Mouse (Mus musculus) limb, embryonic 14.5 days (tissue): Measurements from ENCODE around the gene Ncln. TPM values are rescaled to one million over a fixed set of nuclear protein-coding genes. Genes with fewer than 3 reads are reported as not detected.

Experiments used
- ATAC-seq: fragments of 200-750 bp; cut with Nextera tagmentation; 2 replicates; pipeline ENCODE4 v1.8.0; 2017; ENCODE audit warnings: low read depth, moderate number of reproducible peaks, moderate TSS enrichment; ENCODE audit not compliant: low FRiP score
- DNase-seq: peaks from one replicate; pipeline ENCODE4 v3.0.0-alpha.2; 2015; ENCODE audit warnings: low spot score
- H3K27ac ChIP-seq: fragments of 300-500 bp; sonication (generic); replicated peaks from 2 replicates; pipeline ENCODE4 v1.5.1; 2014; ENCODE audit warnings: low read depth, mild to moderate bottlenecking, low read length, moderate library complexity, mixed read lengths
- H3K27me3 ChIP-seq: fragments of 300-500 bp; sonication (generic); 2 replicates; pipeline ENCODE4 v1.6.1; 2014; ENCODE audit warnings: low read length, mixed read lengths; ENCODE audit not compliant: control insufficient read depth, insufficient read depth
- H3K36me3 ChIP-seq: fragments of 300-500 bp; sonication (generic); 2 replicates; pipeline ENCODE4 v1.6.1; 2014; ENCODE audit warnings: mild to moderate bottlenecking, low read length, moderate library complexity, mixed read lengths; ENCODE audit not compliant: control insufficient read depth, insufficient read depth
- H3K4me1 ChIP-seq: fragments of 300-500 bp; sonication (generic); 2 replicates; pipeline ENCODE4 v1.6.1; 2014; ENCODE audit warnings: antibody characterized with exemption, low read length, mixed read lengths; ENCODE audit not compliant: control insufficient read depth, insufficient read depth
- H3K4me2 ChIP-seq: fragments of 300-500 bp; sonication (generic); replicated peaks from 2 replicates; pipeline ENCODE4 v1.6.1; 2014; ENCODE audit warnings: low read depth, mild to moderate bottlenecking, low read length, moderate library complexity; ENCODE audit not compliant: severe bottlenecking
- H3K4me3 ChIP-seq: fragments of 300-500 bp; sonication (generic); replicated peaks from 2 replicates; pipeline ENCODE4 v1.5.1; 2014; ENCODE audit warnings: low read length
- H3K9ac ChIP-seq: fragments of 300-500 bp; sonication (generic); 2 replicates; pipeline ENCODE4 v1.6.1; 2014; ENCODE audit warnings: mild to moderate bottlenecking, low read depth, low read length, moderate library complexity; ENCODE audit not compliant: severe bottlenecking
- H3K9me3 ChIP-seq: fragments of 300-500 bp; sonication (generic); 2 replicates; pipeline ENCODE4 v1.6.1; 2016; ENCODE audit warnings: low read length; ENCODE audit not compliant: control insufficient read depth
- POLR2A ChIP-seq: fragments of 200-500 bp; IDR thresholded peaks from 2 replicates; pipeline ENCODE4 v1.8.0; 2012; ENCODE audit warnings: inconsistent platforms, mild to moderate bottlenecking, moderate library complexity, borderline replicate concordance; ENCODE audit not compliant: insufficient read depth, insufficient read length; ENCODE audit errors: extremely low read depth
- WGBS: fragments of 180-500 bp; shearing (Covaris S2); extraction: QIAGEN DNeasy Blood & Tissue Kit; methylation state at CpG from one replicate; pipeline ENCODE4 v1.1.7; 2014; 5-methylcytosine and 5-hydroxymethylcytosine counted together
- polyA plus RNA-seq, 2 experiments: library from polyadenylated mRNA; depleted of rRNA in 1 of 2; stranded (reverse) in 1 of 2; unstranded in 1 of 2; fragments of >200 nt; fragmentation: Nextera tagmentation in 1 of 2; extraction: Ambion mirVana in 1 of 2; gene quantifications; 2 replicates each; pipeline versions ENCODE4 v1.2.1 to v1.2.3; 2012 to 2014

The Ncln gene
- polyA plus RNA-seq, 2 experiments, result 76.4 to 218 TPM

- Histone ChIP-seq H3K4me3 (peak overlapping the region; percentile 93; the same call in 1 of the 2 replicates), H3K4me2 (peak overlapping the region; percentile 94), H3K4me1 (peaks cover 17% of the 10 kb centered on the region), H3K27ac (no peak overlapping the region), H3K27me3 (no peaks in the 10 kb centered on the region), H3K36me3 (peaks cover 13% of the 10 kb centered on the region; the same call in 1 of the 2 replicates), H3K9ac (peak overlapping the region; percentile 90), H3K9me3 (no peaks in the 10 kb centered on the region)
- TF ChIP-seq POLR2A, result no peak
- ATAC-seq (no peak), DNase-seq (no peak)
- 71% methylated on average over 7 of the region's 7 CpGs for WGBS
Observed at GRCm38 (mm10) chr10:81542727-81543460, 46.7 kb upstream of the Ncln start.

- no peak for DNase-seq
- 90% methylated on average over 10 of the region's 10 CpGs for WGBS
- H3K36me3 ChIP-seq, result peaks cover 13% of the 10 kb centered on the region; the same call in 1 of the 2 replicates
- no peak overlapping the region for H3K4me2 ChIP-seq
- no peak for TF ChIP-seq POLR2A
- H3K4me1 ChIP-seq, result peaks cover 17% of the 10 kb centered on the region
- no peak for ATAC-seq
- H3K4me3 ChIP-seq, result no peak overlapping the region
- 0 out of 2 replicates have a peak overlapping the region, but pooled peaks have one; percentile 90 for H3K9ac ChIP-seq
- H3K27me3 ChIP-seq, result no peaks in the 10 kb centered on the region
- no peak overlapping the region for H3K27ac ChIP-seq
- no peaks in the 10 kb centered on the region for H3K9me3 ChIP-seq
Observed at GRCm38 (mm10) chr10:81541803-81542202, 45.6 kb upstream of the Ncln start.

DNA sequence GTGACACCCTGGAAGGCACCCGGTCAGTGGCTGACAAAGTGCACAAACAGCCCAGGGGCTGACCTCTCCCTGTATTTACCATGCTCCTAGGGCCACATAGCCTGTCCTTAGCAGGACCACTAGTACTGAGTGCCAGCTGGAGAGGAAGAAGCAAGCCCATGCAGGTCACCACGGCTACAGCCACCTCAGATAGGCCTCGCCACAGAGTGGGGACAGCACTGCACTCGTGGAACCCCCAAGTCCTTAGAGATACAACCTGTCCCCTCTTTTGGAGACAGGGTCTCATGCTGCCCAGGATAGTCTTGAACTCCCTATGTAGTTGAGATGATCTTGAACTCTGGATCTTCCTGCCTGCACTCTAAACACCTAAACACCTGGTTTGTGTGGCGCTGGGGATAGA lies 45.2 kb upstream of the Ncln start:
- WGBS, result 94% methylated on average over 5 of the region's 5 CpGs
- DNase-seq, result no peak
- H3K27ac ChIP-seq, result no peak overlapping the region
- no peak overlapping the region for H3K4me2 ChIP-seq
- no peaks in the 10 kb centered on the region for H3K27me3 ChIP-seq
- H3K36me3 ChIP-seq, result peaks cover 13% of the 10 kb centered on the region; the same call in 1 of the 2 replicates
- TF ChIP-seq POLR2A, result no peak
- H3K9me3 ChIP-seq, result no peaks in the 10 kb centered on the region
- H3K4me3 ChIP-seq, result no peak overlapping the region
- H3K9ac ChIP-seq, result 0 out of 2 replicates have a peak overlapping the region, but pooled peaks have one; percentile 3
- ATAC-seq, result no peak
- peaks cover 17% of the 10 kb centered on the region for H3K4me1 ChIP-seq

DNA sequence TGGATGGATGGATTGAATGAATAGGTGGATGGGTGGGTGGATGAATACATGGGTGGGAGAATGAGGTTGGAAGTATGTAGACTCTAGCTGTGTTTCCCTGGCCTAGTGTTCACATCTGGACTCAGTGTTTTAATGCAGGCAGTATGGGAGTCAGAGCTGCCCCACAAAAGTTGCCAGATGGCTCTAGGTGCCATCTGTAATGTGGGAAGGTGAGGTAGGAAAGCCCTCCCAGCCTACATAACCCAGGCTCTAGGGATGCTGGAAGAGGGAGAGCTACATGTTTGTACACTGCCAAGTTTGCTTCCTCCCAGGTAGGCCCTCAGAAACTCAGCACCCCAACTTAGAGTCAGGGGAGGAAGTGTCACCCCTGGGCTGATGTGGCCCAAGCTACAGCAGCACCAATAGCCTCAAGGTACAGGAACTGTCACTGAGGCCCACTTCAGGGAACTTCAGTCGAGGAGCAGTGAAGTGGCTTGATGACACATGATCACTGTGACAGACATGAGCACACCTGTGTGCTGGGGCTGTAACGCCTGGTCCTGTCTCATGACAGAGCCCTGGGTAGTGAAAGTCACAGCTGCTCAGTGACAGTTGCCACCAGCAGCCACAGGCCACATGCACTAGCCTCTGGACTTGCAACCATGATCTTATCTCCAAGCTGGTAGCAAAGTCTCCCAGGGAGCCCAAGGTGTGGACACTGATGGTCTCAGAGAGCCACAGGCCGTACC lies 42.3 kb upstream of the Ncln start:
- DNase-seq (no peak), ATAC-seq (no peak)
- WGBS, result 74% methylated on average over 3 of the region's 3 CpGs
- no peaks in the 10 kb centered on the region for H3K9me3 ChIP-seq
- H3K4me3 ChIP-seq, result no peak overlapping the region
- TF ChIP-seq POLR2A, result no peak
- no peak overlapping the region for H3K9ac ChIP-seq
- peaks cover 20% of the 10 kb centered on the region for H3K36me3 ChIP-seq
- no peaks in the 10 kb centered on the region for H3K27me3 ChIP-seq
- peaks cover 11% of the 10 kb centered on the region for H3K4me1 ChIP-seq
- H3K4me2 ChIP-seq, result no peak overlapping the region
- no peak overlapping the region for H3K27ac ChIP-seq

DNA sequence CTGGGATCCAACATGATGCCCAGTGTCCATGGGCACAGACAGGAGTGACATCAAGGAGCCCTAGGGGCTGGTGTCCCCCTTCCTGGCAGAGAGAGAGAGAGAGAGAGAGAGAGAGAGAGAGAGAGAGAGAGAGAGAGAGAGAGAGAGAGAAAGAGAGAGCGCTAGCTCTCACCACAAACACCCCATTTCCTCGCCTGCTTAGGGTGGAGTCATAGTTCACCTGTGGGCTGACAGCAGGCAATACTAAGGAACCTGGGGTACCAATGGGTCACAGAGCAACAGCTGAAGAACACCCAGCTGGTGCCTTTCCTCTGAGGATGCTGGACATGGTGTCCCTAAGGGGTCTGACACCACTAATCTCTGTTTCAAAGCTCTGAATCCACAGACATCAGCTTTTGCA lies 41.2 kb upstream of the Ncln start:
- TF ChIP-seq POLR2A, result no peak
- 94% methylated on average over 2 of the region's 2 CpGs for WGBS
- DNase-seq, result no peak

More for the DNA sequence above, 41.2 kb upstream of the Ncln start:
- ATAC-seq, result no peak
- Histone ChIP-seq H3K27ac (no peak overlapping the region), H3K4me1 (no peaks in the 10 kb centered on the region), H3K4me3 (no peak overlapping the region), H3K9ac (no peak overlapping the region), H3K9me3 (no peaks in the 10 kb centered on the region), H3K27me3 (no peaks in the 10 kb centered on the region), H3K36me3 (peaks cover 28% of the 10 kb centered on the region), H3K4me2 (no peak overlapping the region)
